Mouse (Mus musculus): ENCODE measurements around the gene Rps13.

Gene Rps13

GRCm38 (mm10) chr7:116290559-116290958 lies 43.4 kb downstream of the Rps13 start:
- no peak for DNase-seq

GRCm38 (mm10) chr7:116288996-116289395 lies 45.0 kb downstream of the Rps13 start:
- peak; percentile 70 for DNase-seq

GRCm38 (mm10) chr7:116287959-116288358 lies 46.0 kb downstream of the Rps13 start:
- no peak for DNase-seq

GRCm38 (mm10) chr7:116286611-116287355 lies 47.2 kb downstream of the Rps13 start:
- peak; percentile 61 for DNase-seq

GRCm38 (mm10) chr7:116286173-116286572 lies 47.8 kb downstream of the Rps13 start:
- peak; percentile 86 for DNase-seq

- DNase-seq = no peak
Measured at GRCm38 (mm10) chr7:116285216-116285615, 48.8 kb downstream of the Rps13 start.

GRCm38 (mm10) chr7:116282755-116283154 lies 51.2 kb downstream of the Rps13 start:
- DNase-seq = no peak
